Mouse (Mus musculus): ENCODE measurements around the gene Fndc3b.
A peak's percentile ranks its signal among the peaks of the same experiment; 100 is the strongest.

GRCm38 (mm10) chr3:27467505-27468020 is 243.5 kb downstream of the Fndc3b start:
- TF ChIP-seq CTCF (IDR thresholded peaks at IDR 0.05; ENCODE audit: control insufficient read depth, insufficient read depth, insufficient replicate concordance, low read depth, low read length) = peak; percentile 50; the same call in 1 of the 2 replicates
- no peak for TF ChIP-seq POLR2A (IDR thresholded peaks at IDR 0.05; ENCODE audit: control insufficient read depth, low read depth, low read length)
